Mouse (Mus musculus) heart, embryonic 12.5 days (tissue): ENCODE results near the gene Prune2. TPM values are rescaled to one million over a fixed set of nuclear protein-coding genes. Genes with fewer than 3 reads are reported as not detected.

ENCODE experiments used
- ATAC-seq: fragments of 200-750 bp; cut with Nextera tagmentation; 2 replicates; pipeline ENCODE4 v1.8.0; 2017; ENCODE audit warnings: moderate TSS enrichment, moderate library complexity; ENCODE audit not compliant: insufficient number of reproducible peaks, low FRiP score
- H3K27ac ChIP-seq: fragments of 300-500 bp; sonication (generic); 2 replicates; pipeline ENCODE4 v1.5.1; 2016; ENCODE audit warnings: mild to moderate bottlenecking, moderate library complexity; ENCODE audit not compliant: poor library complexity, severe bottlenecking
- H3K27me3 ChIP-seq: fragments of 300-500 bp; sonication (generic); replicated peaks from 2 replicates; pipeline ENCODE4 v1.6.1; 2016; ENCODE audit warnings: mild to moderate bottlenecking, moderate library complexity
- H3K36me3 ChIP-seq: fragments of 300-500 bp; sonication (generic); 2 replicates; pipeline ENCODE4 v1.6.1; 2016; ENCODE audit warnings: mild to moderate bottlenecking, moderate library complexity
- H3K4me1 ChIP-seq: fragments of 300-500 bp; sonication (generic); replicated peaks from 2 replicates; pipeline ENCODE4 v1.6.1; 2016; ENCODE audit warnings: mild to moderate bottlenecking
- H3K4me2 ChIP-seq: fragments of 300-500 bp; sonication (generic); 2 replicates; pipeline ENCODE4 v1.6.1; 2016; ENCODE audit warnings: mild to moderate bottlenecking, moderate library complexity
- H3K4me3 ChIP-seq: fragments of 300-500 bp; sonication (generic); 2 replicates; pipeline ENCODE4 v1.5.1; 2016; ENCODE audit warnings: mild to moderate bottlenecking
- H3K9ac ChIP-seq: fragments of 300-500 bp; sonication (generic); 2 replicates; pipeline ENCODE4 v1.6.1; 2016; ENCODE audit warnings: mild to moderate bottlenecking, moderate library complexity
- H3K9me3 ChIP-seq: fragments of 300-500 bp; sonication (generic); replicated peaks from 2 replicates; pipeline ENCODE4 v1.6.1; 2016; ENCODE audit warnings: mild to moderate bottlenecking, moderate library complexity
- WGBS: fragments of 180-500 bp; shearing (Covaris S2); methylation state at CpG from one replicate; pipeline ENCODE4 v1.1.7; 2016; 5-methylcytosine and 5-hydroxymethylcytosine counted together
- polyA plus RNA-seq: library from polyadenylated mRNA; unstranded; fragments of >200 nt; fragmentation: Nextera tagmentation; extraction: Ambion mirVana; gene quantifications from 2 replicates; pipeline ENCODE4 v1.2.1, GENCODE M21; 2016

The Prune2 gene
- polyA plus RNA-seq, 1 experiment from 2014 or later: 8.2 TPM

DNA sequence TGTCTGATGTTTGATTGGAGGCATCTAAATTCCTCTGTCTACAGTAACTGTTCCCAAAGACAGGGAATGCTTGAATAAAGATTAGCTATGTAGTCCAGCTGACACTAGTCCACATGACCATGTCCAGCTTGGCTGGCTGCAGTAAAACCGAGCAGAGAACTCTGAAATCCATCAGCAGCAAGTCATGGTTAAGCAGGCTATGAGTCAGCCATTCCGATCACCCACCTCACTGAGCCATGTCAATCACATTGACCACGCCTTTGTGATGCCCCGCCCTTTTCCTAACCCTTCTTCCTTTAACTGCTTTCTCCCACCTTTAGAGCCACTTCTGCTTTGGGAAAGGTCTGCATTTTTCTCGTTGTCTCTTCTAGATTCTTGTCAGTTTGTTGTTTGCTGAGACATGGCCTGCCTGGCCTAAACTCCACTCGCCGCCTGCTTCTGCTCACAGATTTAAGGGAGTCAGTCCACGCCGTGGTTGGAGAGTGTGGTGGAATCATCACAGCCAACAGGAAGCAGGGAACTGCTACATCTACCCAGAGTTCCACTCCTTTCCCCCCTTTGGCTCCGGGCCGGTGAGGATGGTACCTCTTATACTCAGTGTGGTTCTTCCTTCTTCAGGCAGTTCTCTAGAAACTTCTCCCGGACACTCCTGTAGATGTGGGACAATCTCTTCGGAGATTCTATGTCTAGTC, 307.9 kb downstream of the Prune2 start:
- Histone ChIP-seq H3K4me3 (no peak overlapping the region), H3K4me1 (no peaks in the 10 kb centered on the region), H3K27me3 (no peaks in the 10 kb centered on the region), H3K9me3 (no peaks in the 10 kb centered on the region), H3K9ac (no peak overlapping the region), H3K4me2 (no peak overlapping the region), H3K27ac (no peak overlapping the region), H3K36me3 (no peaks in the 10 kb centered on the region)
- ATAC-seq: no peak
- 77% methylated on average over 13 of the region's 13 CpGs for WGBS

DNA sequence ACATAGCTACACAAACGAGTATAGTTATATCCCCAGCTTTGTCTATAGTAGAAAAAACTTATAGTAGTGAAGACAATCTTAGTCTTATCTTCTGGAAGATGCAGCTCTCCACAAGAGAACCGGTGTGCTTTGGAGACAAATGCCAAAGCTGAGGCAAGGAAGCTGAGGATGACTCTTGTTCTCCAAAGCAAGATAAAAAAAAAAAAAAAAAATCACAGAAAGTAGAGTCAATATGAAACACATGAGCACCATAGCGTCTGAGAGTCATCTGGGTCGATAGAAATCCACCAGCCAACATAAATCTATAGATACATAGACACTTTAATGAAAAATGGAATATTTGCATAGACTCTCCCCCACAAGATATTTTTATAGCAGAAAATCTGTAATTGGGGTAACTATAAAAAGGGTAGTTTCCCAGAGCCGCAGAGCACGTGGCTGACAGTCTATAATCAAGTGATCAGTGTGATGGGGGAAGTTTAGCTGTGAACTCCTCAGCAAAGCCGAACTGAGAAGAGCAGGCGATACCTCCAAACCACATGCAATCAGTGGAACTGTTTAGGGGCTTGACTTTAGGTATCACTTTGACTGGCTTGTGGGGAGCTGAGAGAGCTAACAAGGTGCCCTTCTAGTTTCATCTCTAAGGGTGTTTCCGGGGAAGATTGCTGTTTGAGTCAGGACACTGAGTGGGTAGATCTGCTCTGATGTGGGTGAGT, 308.7 kb downstream of the Prune2 start:
- Histone ChIP-seq H3K9me3 (no peaks in the 10 kb centered on the region), H3K36me3 (no peaks in the 10 kb centered on the region), H3K27ac (no peak overlapping the region), H3K4me1 (no peaks in the 10 kb centered on the region; the same call in 1 of the 2 replicates), H3K4me3 (no peak overlapping the region), H3K4me2 (no peak overlapping the region), H3K27me3 (no peaks in the 10 kb centered on the region), H3K9ac (no peak overlapping the region)
- WGBS: 81% methylated on average over 9 of the region's 9 CpGs
- ATAC-seq: no peak

DNA sequence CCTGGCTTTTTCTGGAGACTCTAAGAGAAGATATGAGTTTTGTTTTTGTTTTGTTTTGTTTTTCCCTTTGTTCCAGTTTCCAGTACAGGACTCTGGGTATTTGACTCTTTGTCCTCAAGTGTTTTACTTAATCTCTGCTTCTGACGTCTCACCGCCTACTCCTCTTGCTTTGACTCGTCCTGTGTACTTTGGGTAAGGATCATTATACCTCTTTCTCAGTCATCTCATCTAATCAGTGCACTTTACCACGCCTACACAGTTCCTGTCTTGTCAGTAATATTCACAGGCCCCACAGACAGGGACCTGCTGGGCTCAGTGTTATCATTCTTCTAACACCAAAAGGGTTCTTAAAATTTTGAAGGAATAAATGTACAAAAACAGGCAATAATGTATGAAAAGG, 312.8 kb downstream of the Prune2 start:
- Histone ChIP-seq H3K27me3 (no peaks in the 10 kb centered on the region), H3K4me3 (no peak overlapping the region), H3K27ac (no peak overlapping the region), H3K9ac (no peak overlapping the region), H3K4me2 (no peak overlapping the region), H3K9me3 (no peaks in the 10 kb centered on the region), H3K36me3 (no peaks in the 10 kb centered on the region), H3K4me1 (peaks cover 12% of the 10 kb centered on the region)
- ATAC-seq: no peak
- 67% methylated on average over 4 of the region's 4 CpGs for WGBS

DNA sequence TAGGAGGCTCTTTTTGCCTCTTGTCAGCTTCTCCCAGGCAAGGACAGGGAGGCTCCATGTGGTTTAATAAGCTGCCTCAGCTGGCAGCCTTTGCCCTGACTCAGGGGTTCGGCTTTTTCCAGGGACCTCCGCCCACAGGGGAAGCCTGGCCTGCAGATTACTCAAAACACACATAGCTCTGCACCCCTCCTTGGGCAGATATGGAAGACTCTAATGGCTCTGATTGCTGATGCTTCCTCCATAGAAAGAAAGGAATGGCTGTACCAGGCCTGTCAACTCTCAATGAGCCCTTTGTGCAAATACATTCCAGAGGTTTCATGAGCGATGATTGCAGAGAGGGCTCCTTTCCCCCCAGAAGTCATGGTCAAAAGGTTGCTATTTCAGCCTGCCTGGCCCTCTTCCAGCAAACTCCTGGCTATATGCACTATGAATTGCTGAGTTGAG, 315.3 kb downstream of the Prune2 start:
- WGBS: 14% methylated on average over 3 of the region's 3 CpGs
- peak; percentile 73 for ATAC-seq

DNA sequence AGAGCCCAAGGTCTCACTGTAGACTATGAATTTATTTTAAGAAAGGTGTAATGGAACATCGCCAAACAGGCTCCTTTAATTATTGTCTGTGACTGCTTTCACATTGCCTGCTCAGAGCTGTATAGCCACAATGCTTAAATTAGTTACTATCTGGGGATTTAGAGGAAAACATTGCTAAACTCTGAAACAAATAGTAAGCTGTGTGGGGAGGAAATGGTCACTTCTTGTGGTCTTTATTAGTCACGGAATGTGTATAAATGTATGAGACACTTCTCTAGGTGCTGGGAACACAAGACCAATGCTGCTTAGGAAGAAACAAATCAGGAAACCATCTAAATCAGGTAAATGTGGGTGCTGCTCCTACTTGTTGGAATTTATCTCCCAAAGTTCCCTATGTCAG, 317.1 kb downstream of the Prune2 start:
- H3K27ac ChIP-seq: no peak overlapping the region
- no peak overlapping the region for H3K9ac ChIP-seq
- ATAC-seq: no peak
- H3K4me2 ChIP-seq: no peak overlapping the region
- no peaks in the 10 kb centered on the region for H3K27me3 ChIP-seq
- no peak overlapping the region for H3K4me3 ChIP-seq
- H3K9me3 ChIP-seq: no peaks in the 10 kb centered on the region
- H3K4me1 ChIP-seq: peaks cover 12% of the 10 kb centered on the region
- 80% methylated on average over 2 of the region's 2 CpGs for WGBS
- H3K36me3 ChIP-seq: no peaks in the 10 kb centered on the region

More for the DNA sequence above, 315.3 kb downstream of the Prune2 start:
- no peaks in the 10 kb centered on the region for H3K9me3 ChIP-seq
- H3K4me1 ChIP-seq: peaks cover 12% of the 10 kb centered on the region
- H3K4me2 ChIP-seq: 0 out of 2 replicates have a peak overlapping the region, but pooled peaks have one; percentile 14
- H3K36me3 ChIP-seq: no peaks in the 10 kb centered on the region
- peak overlapping the region; percentile 82 for H3K27ac ChIP-seq
- H3K27me3 ChIP-seq: no peaks in the 10 kb centered on the region
- H3K9ac ChIP-seq: no peak overlapping the region
- H3K4me3 ChIP-seq: no peak overlapping the region

Other genes starting within 250 kb of the Prune2 start
- gene Vps13a, start 175.2 kb upstream of the Prune2 start, polyA plus RNA-seq: 8.5 and 8.7 TPM in 2 replicates
- not detected in 2 replicates for gene Foxb2, start 82.3 kb upstream of the Prune2 start, polyA plus RNA-seq